Mouse (Mus musculus): ENCODE data around the gene Daxx.
"Not testable (repeated sequence)": the region's sequence is repeated elsewhere in the genome, so short reads cannot be mapped to it uniquely, and the experiment has no call there.

Daxx gene

GRCm38 (mm10) chr17:33902491-33902890 is 6.7 kb upstream of the Daxx start:
- no peak for DNase-seq (ENCODE audit: low spot score in 2 of 2)

- DNase-seq (ENCODE audit: low spot score in 2 of 2): not testable (repeated sequence)
Measured at GRCm38 (mm10) chr17:33903911-33904651, 5.1 kb upstream of the Daxx start.

- not testable (repeated sequence) for DNase-seq (ENCODE audit: low spot score in 2 of 2)
Measured at GRCm38 (mm10) chr17:33904835-33905234, 4.4 kb upstream of the Daxx start, which contains the start of gene Platr17. Platr17 (plus strand) TSS chr17:33905135.

- DNase-seq (ENCODE audit: low spot score in 2 of 2): no peak
Measured at GRCm38 (mm10) chr17:33908331-33909076, 710 bp upstream of the Daxx start.

GRCm38 (mm10) chr17:33909869-33910250 is 646 bp downstream of the Daxx start:
- DNase-seq (ENCODE audit: low spot score in 2 of 2): no peak

- DNase-seq (ENCODE audit: low spot score in 2 of 2): no peak
Measured at GRCm38 (mm10) chr17:33910346-33911051, 1.3 kb downstream of the Daxx start.

GRCm38 (mm10) chr17:33911052-33911812 is 2.0 kb downstream of the Daxx start:
- DNase-seq (ENCODE audit: low spot score in 2 of 2): no peak

- no peak for DNase-seq (ENCODE audit: low spot score in 2 of 2)
Measured at GRCm38 (mm10) chr17:33911813-33912414, 2.7 kb downstream of the Daxx start.

- no peak for DNase-seq (ENCODE audit: low spot score in 2 of 2)
Measured at GRCm38 (mm10) chr17:33913264-33913663, 4.0 kb downstream of the Daxx start.

GRCm38 (mm10) chr17:33913905-33914304 is 4.7 kb downstream of the Daxx start:
- DNase-seq (ENCODE audit: low spot score in 2 of 2): no peak

- no peak for DNase-seq (ENCODE audit: low spot score in 2 of 2)
Measured at GRCm38 (mm10) chr17:33914969-33915391, 5.8 kb downstream of the Daxx start.

- DNase-seq (ENCODE audit: low spot score in 2 of 2): peak; percentile 83 to 88
Measured at GRCm38 (mm10) chr17:33915671-33916250, 6.5 kb downstream of the Daxx start, which contains the start of the genes Tapbp and Zbtb22. Tapbp (plus strand) TSS chr17:33915899. Zbtb22 (plus strand) TSS chr17:33915904.

GRCm38 (mm10) chr17:33916294-33916693 is 7.1 kb downstream of the Daxx start:
- DNase-seq (ENCODE audit: low spot score in 2 of 2): no peak

- no peak for DNase-seq (ENCODE audit: low spot score in 2 of 2)
Measured at GRCm38 (mm10) chr17:33916847-33917655, 7.8 kb downstream of the Daxx start.

GRCm38 (mm10) chr17:33917656-33918292 is 8.6 kb downstream of the Daxx start:
- DNase-seq (ENCODE audit: low spot score in 2 of 2): no peak

- no peak for DNase-seq (ENCODE audit: low spot score in 2 of 2)
Measured at GRCm38 (mm10) chr17:33918293-33919203, 9.3 kb downstream of the Daxx start.

- peak; percentile 78 to 79 for DNase-seq (ENCODE audit: low spot score in 2 of 2)
Measured at GRCm38 (mm10) chr17:33919351-33920281, 10.4 kb downstream of the Daxx start.

Data from spleen, postnatal 14 days (tissue).